Mouse (Mus musculus) induced T-regulatory cell, adult 2 months (primary cell): ENCODE measurements around the gene Krtap4-9.
"Not testable (repeated sequence)": the region's sequence is repeated elsewhere in the genome, so short reads cannot be mapped to it uniquely, and the experiment has no call there.

Source experiments
- DNase-seq: peaks from one replicate; pipeline ENCODE4 v3.0.0-alpha.2; 2012; ENCODE audit warnings: low read depth

Gene Krtap4-9

GRCm38 (mm10) chr11:99784900-99785299, at the start of gene Krtap4-9:
Gene Krtap4-9, plus strand, starts transcription at chr11:99785200.
- DNase-seq, result not testable (repeated sequence)

DNA sequence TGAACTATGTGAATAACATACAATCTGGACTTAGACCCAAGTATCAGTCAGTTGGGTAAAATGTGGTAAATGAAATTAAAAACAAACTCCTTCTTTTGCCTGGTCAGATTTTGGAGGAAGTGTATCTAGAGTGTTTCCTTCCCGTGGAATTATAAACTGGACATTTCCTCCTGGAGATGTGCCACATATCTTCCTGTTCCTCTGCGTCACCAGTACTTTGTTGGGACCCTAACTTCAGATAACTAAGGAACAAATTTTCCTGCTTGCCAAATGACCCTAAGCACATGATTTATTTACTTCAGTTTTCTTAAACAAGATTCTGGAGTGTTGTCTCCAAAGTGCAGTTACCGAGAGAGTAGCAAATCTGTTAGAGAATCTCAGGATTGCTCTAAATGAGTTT, 41.0 kb upstream of the Krtap4-9 start:
- DNase-seq, result no peak

DNA sequence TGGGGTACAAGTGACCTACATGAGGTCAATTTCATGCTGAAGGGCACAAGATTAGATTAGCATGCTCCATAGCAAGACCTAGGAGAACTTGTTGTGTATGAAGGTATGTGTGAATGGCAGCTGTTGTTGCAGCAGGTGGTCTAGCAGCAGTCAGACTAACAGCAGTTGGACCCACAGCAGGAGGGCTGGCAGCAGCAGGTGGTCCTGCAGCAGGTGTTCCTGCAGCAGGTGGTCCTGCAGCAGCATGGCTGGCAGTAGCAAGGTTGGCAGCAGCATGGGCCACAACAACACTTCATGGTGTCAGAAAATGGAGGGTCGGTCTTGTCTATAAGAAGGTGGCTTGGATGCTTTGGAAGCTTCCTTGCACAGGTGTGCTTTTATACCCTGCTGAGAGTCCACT, 26.1 kb upstream of the Krtap4-9 start:
- DNase-seq, result no peak

GRCm38 (mm10) chr11:99768410-99768809, 16.6 kb upstream of the Krtap4-9 start:
- DNase-seq, result no peak

- DNase-seq, result not testable (repeated sequence)
Observed at GRCm38 (mm10) chr11:99772813-99773212, 12.2 kb upstream of the Krtap4-9 start, which contains the start of gene Gm11595. Gene Gm11595, minus strand, starts transcription at chr11:99772913.

GRCm38 (mm10) chr11:99778401-99778800, 6.6 kb upstream of the Krtap4-9 start:
- no peak for DNase-seq

GRCm38 (mm10) chr11:99780604-99781003, 4.4 kb upstream of the Krtap4-9 start, which contains the start of gene Krtap4-8:
Gene Krtap4-8, minus strand, starts transcription at chr11:99780704.
- DNase-seq, result no peak

- DNase-seq, result no peak
Observed at GRCm38 (mm10) chr11:99793367-99793766, 8.4 kb downstream of the Krtap4-9 start, which contains the start of gene Gm11596. Gene Gm11596, minus strand, starts transcription at chr11:99793467.

DNA sequence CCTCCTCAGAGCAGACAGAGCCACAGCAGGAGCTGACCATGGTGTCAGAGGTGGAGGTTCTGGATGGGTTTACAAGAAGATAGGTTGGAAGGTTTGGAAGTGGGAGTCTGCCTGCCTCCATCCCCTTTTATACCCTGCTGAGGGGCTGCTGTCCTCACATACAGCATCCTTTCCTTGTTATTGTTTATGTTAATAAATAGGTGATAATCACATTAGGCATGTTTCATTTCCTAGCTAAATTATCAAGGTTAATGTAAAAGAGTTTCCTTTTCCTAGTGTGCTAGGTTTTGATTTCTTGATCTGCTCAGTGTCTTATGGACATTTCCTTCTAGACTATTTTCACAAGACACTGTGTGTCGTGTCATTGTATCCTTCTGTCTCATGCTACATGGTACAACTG, 13.8 kb downstream of the Krtap4-9 start, which contains the start of gene Gm11569:
TSS of gene Gm11569 (minus strand) at position 101 of the 400 bp plus-strand sequence.
- DNase-seq, result not testable (repeated sequence)

- not testable (repeated sequence) for DNase-seq
Observed at GRCm38 (mm10) chr11:99804346-99804745, 19.3 kb downstream of the Krtap4-9 start, which contains the start of gene Gm11554. Gene Gm11554, minus strand, starts transcription at chr11:99804446.

- not testable (repeated sequence) for DNase-seq
Observed at GRCm38 (mm10) chr11:99809792-99810191, 24.8 kb downstream of the Krtap4-9 start, which contains the start of gene Krtap4-13. Gene Krtap4-13, minus strand, starts transcription at chr11:99809892.

- DNase-seq, result not testable (repeated sequence)
Observed at GRCm38 (mm10) chr11:99815566-99815965, 30.6 kb downstream of the Krtap4-9 start, which contains the start of gene Gm11564. Gene Gm11564, minus strand, starts transcription at chr11:99815666.
